Mouse (Mus musculus) stomach, embryonic 14.5 days (tissue): ENCODE data around the gene Sgms1. TPM values are rescaled to one million over a fixed set of nuclear protein-coding genes. Genes with fewer than 3 reads are reported as not detected.

ENCODE experiments used
- ATAC-seq: fragments of 200-750 bp; cut with Nextera tagmentation; 2 replicates; pipeline ENCODE4 v1.8.0; 2017; ENCODE audit warnings: low read depth, moderate TSS enrichment; ENCODE audit not compliant: insufficient number of reproducible peaks, insufficient read depth, low FRiP score
- H3K27ac ChIP-seq: fragments of 300-500 bp; sonication (generic); 2 replicates; pipeline ENCODE4 v1.5.1; 2014; ENCODE audit warnings: mild to moderate bottlenecking, low read length, moderate library complexity, mixed read lengths
- H3K27me3 ChIP-seq: fragments of 300-500 bp; sonication (generic); 2 replicates; pipeline ENCODE4 v1.6.1; 2014; ENCODE audit warnings: low read length, control low read depth, mixed read lengths; ENCODE audit not compliant: control insufficient read depth, insufficient read depth
- H3K36me3 ChIP-seq: fragments of 300-500 bp; sonication (generic); 2 replicates; pipeline ENCODE4 v1.6.1; 2014; ENCODE audit warnings: mild to moderate bottlenecking, control low read depth, low read length, moderate library complexity, mixed read lengths; ENCODE audit not compliant: control insufficient read depth, insufficient read depth
- H3K4me1 ChIP-seq: fragments of 300-500 bp; sonication (generic); 2 replicates; pipeline ENCODE4 v1.6.1; 2014; ENCODE audit warnings: low read length, control low read depth, mixed read lengths; ENCODE audit not compliant: control insufficient read depth, insufficient read depth
- H3K4me2 ChIP-seq: fragments of 300-500 bp; sonication (generic); replicated peaks from 2 replicates; pipeline ENCODE4 v1.6.1; 2014; ENCODE audit warnings: low read depth, low read length, control low read depth
- H3K4me3 ChIP-seq: fragments of 300-500 bp; sonication (generic); 2 replicates; pipeline ENCODE4 v1.5.1; 2014; ENCODE audit warnings: low read depth, low read length, control low read depth
- H3K9ac ChIP-seq: fragments of 300-500 bp; sonication (generic); replicated peaks from 2 replicates; pipeline ENCODE4 v1.6.1; 2014; ENCODE audit warnings: low read depth, mild to moderate bottlenecking, control low read depth, low read length, moderate library complexity, mixed read lengths
- H3K9me3 ChIP-seq: fragments of 300-500 bp; sonication (generic); 2 replicates; pipeline ENCODE4 v1.6.1; 2016; ENCODE audit warnings: low read depth, low read length, control low read depth; ENCODE audit not compliant: control insufficient read depth
- WGBS: fragments of 180-500 bp; shearing (Covaris S2); extraction: QIAGEN DNeasy Blood & Tissue Kit; methylation state at CpG from one replicate; pipeline ENCODE4 v1.1.7; 2014; 5-methylcytosine and 5-hydroxymethylcytosine counted together
- polyA plus RNA-seq: library from polyadenylated mRNA; unstranded; fragments of >200 nt; fragmentation: Nextera tagmentation; extraction: Ambion mirVana; gene quantifications from 2 replicates; pipeline ENCODE4 v1.2.1, GENCODE M21; 2014

Sgms1 gene
- polyA plus RNA-seq, 1 experiment from 2014 or later: 50.9 TPM

DNA sequence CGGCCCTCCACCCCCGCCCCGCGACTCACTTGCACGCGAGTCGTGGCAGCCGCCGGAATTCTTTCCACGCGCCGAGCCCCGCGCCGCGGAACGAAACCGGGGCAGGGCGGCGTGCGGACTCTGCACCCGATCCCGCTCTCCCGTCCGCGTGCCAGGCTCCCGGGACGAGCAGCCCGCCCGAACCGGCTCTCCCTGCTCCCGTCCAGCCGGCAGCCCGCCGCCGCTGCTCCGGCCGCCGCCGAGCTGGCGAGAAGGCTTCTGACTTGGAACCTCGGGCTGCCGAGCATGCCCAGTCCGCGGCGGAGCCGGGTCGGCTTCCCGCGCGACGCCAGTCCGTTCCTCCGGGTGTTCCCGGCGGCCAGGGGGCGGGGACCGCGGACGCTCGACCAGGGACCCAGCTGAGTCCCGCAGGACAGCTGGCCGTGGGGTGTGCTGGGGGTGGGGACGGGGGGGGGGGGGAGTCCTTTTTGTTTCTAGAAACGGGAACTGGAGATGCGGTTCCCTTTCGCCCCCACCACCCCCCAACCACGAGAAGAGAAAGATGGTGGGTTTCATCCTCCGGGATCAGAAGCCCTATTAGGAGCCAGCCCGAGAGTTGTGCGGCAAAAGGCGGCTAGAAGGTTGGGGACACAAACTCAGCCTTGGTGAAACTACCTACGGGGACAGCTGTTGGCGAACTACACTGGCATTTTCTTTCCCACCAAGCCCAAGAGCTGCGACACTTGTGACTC is 1.2 kb downstream of the Sgms1 start:
- peak; percentile 88 for ATAC-seq
- Histone ChIP-seq H3K27ac (peak overlapping the region; percentile 96), H3K27me3 (no peaks in the 10 kb centered on the region), H3K4me2 (peak overlapping the region; percentile 96), H3K9ac (peak overlapping the region; percentile 79), H3K9me3 (no peaks in the 10 kb centered on the region), H3K4me1 (peaks cover 9% of the 10 kb centered on the region; the same call in 1 of the 2 replicates), H3K36me3 (no peaks in the 10 kb centered on the region), H3K4me3 (peak overlapping the region; percentile 84)
- under 1% methylated on average over 64 of the region's 75 CpGs for WGBS

GRCm38 (mm10) chr19:32387403-32388190 is 1.9 kb downstream of the Sgms1 start:
- Histone ChIP-seq H3K9ac (peak overlapping the region; percentile 79), H3K9me3 (no peaks in the 10 kb centered on the region), H3K36me3 (no peaks in the 10 kb centered on the region), H3K4me1 (peaks cover 9% of the 10 kb centered on the region; the same call in 1 of the 2 replicates), H3K27me3 (no peaks in the 10 kb centered on the region), H3K27ac (peak overlapping the region; percentile 96), H3K4me2 (peak overlapping the region; percentile 96), H3K4me3 (peak overlapping the region; percentile 84)
- ATAC-seq: peak; percentile 12; the same call in 1 of the 2 replicates
- WGBS: under 1% methylated on average over 72 of the region's 74 CpGs

- H3K4me3 ChIP-seq: peak overlapping the region; percentile 84
- H3K9ac ChIP-seq: peak overlapping the region; percentile 79
- H3K9me3 ChIP-seq: no peaks in the 10 kb centered on the region
- H3K4me2 ChIP-seq: peak overlapping the region; percentile 96
- WGBS: 19% methylated on average over 19 of the region's 19 CpGs
- H3K27me3 ChIP-seq: no peaks in the 10 kb centered on the region
- no peak overlapping the region for H3K27ac ChIP-seq
- ATAC-seq: no peak
- H3K4me1 ChIP-seq: peaks cover 9% of the 10 kb centered on the region; the same call in 1 of the 2 replicates
- no peaks in the 10 kb centered on the region for H3K36me3 ChIP-seq
Observed at GRCm38 (mm10) chr19:32386556-32387402, 2.7 kb downstream of the Sgms1 start.

DNA sequence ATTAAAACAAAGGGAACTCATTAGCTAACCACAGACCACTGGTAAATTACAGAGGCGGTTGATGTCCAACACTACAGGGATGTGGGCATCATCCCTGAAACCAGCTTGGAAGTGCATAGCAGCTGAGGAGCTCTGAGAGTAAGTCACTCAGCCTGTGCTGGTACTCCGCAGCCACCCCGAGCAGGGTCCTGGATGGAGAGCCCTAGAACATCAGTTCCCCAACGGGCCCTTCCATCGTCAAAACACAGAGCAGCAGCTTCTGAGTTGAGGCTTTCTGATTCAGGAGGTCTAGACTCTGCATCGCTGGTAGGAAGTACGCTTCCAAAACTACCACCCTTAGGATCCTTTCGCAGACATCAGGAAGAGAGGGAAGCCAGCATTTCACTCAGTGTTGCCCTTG is 5.8 kb downstream of the Sgms1 start:
- ATAC-seq: no peak
- peaks cover 11% of the 10 kb centered on the region; the same call in 1 of the 2 replicates for H3K4me1 ChIP-seq
- WGBS: 94% methylated on average over 8 of the region's 8 CpGs
- no peaks in the 10 kb centered on the region for H3K9me3 ChIP-seq
- H3K27ac ChIP-seq: no peak overlapping the region
- no peaks in the 10 kb centered on the region for H3K36me3 ChIP-seq
- no peak overlapping the region for H3K4me3 ChIP-seq
- no peak overlapping the region for H3K4me2 ChIP-seq
- H3K9ac ChIP-seq: no peak overlapping the region
- H3K27me3 ChIP-seq: no peaks in the 10 kb centered on the region

DNA sequence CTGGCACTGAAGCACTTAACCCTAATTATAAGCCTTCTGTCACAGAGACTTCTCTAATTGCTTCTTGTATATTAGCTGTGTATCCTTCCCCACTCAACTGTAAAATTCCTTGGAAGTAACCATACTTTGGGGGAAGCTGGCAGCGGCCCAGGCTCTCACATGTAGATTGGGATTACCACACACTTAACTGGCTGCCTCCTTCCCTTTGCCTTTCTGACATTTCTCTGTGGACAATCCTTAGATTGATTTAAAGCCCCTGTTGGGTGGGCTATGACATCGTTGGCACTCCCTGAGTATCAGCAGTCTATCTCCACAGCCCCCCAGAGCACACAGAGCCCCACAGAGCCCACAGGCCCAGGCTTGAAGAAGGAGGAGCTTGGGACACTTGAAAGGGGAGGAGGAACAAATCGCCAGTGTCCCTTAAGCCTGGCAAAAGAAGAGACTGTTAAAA is 8.0 kb downstream of the Sgms1 start:
- H3K27ac ChIP-seq: no peak overlapping the region
- WGBS: 62% methylated on average over 3 of the region's 3 CpGs
- H3K4me1 ChIP-seq: peaks cover 7% of the 10 kb centered on the region; the same call in 1 of the 2 replicates

DNA sequence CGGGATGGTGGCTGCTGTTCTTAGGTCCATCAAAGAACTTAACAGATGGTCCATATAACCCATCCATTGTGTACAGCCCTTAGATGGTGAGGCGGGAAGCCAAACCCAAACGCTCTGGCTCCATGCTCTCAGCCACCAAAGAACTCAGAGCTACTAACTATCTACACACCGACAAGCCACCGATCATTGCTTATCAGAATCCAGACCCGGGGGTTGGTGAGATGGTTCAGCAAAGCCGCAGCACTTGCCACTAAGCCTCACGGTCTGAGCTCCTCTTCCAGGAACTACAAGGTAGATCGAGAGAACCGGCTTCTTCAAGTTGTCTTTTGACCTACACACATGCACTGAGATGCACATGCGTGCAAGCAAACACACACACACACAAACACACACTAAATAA is 8.8 kb downstream of the Sgms1 start:
- H3K9me3 ChIP-seq: no peaks in the 10 kb centered on the region
- H3K27ac ChIP-seq: no peak overlapping the region
- 0 out of 2 replicates have a peak, but pooled peaks cover 6% of the 10 kb centered on the region for H3K4me1 ChIP-seq
- 92% methylated on average over 11 of the region's 11 CpGs for WGBS
- no peaks in the 10 kb centered on the region for H3K27me3 ChIP-seq
- no peak overlapping the region for H3K4me3 ChIP-seq
- H3K4me2 ChIP-seq: no peak overlapping the region
- H3K9ac ChIP-seq: no peak overlapping the region
- H3K36me3 ChIP-seq: no peaks in the 10 kb centered on the region
- ATAC-seq: no peak

More for the DNA sequence above, 8.0 kb downstream of the Sgms1 start:
- no peak overlapping the region for H3K9ac ChIP-seq
- H3K4me3 ChIP-seq: no peak overlapping the region
- no peaks in the 10 kb centered on the region for H3K36me3 ChIP-seq
- ATAC-seq: no peak
- H3K9me3 ChIP-seq: no peaks in the 10 kb centered on the region
- H3K4me2 ChIP-seq: no peak overlapping the region
- H3K27me3 ChIP-seq: no peaks in the 10 kb centered on the region

DNA sequence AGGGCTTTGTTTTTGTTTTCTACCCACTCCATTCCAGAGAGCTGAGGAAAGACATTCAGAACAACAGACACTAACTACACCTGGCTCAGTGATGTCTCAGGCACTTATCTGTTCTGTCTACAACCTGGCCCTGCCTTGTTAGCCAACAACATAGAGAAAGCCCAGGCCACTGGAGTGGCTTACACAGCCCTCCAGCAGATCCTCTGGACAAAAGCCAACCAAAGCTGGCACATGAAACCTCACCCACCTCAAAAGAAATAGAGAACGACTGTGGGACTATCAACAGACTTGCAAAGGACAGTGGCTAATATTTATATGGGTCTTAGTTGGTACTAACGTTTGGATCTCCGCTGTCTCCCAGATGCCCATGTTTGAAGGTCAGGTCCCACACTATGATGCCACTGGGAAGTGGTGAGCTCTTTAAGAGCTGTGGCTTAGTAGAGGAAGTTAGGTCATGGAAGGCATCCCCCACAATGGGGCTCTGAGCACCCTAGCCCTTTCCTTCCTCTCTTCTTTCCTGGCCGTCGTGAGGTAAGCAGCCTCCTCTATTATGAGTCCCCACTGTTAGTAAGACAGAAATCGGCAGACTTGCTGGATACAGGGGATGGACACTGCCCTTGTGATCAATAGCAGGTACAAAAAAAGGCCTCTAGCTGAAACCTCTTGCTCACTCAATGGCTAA is 10.1 kb downstream of the Sgms1 start:
- WGBS: 78% methylated on average over 6 of the region's 6 CpGs
- Histone ChIP-seq H3K4me2 (no peak overlapping the region), H3K4me3 (no peak overlapping the region), H3K4me1 (0 out of 2 replicates have a peak, but pooled peaks cover 6% of the 10 kb centered on the region), H3K36me3 (no peaks in the 10 kb centered on the region), H3K9me3 (no peaks in the 10 kb centered on the region), H3K27ac (no peak overlapping the region), H3K27me3 (no peaks in the 10 kb centered on the region), H3K9ac (no peak overlapping the region)
- no peak for ATAC-seq
